Mouse (Mus musculus) ES-E14 (cell line): ENCODE measurements around the gene Pard3.

Experiments
- ZC3H11A ChIP-seq: IDR thresholded peaks from 2 replicates; pipeline ENCODE4 v1.6.1; 2012; ENCODE audit warnings: low read depth, mild to moderate bottlenecking, inconsistent platforms, low read length, borderline replicate concordance
- ZNF384 ChIP-seq: IDR thresholded peaks from 2 replicates; pipeline ENCODE4 v1.6.1; 2012; ENCODE audit warnings: low read depth, low read length, inconsistent platforms

GRCm38 (mm10) chr8:127439392-127440160 lies 375.9 kb downstream of the Pard3 start:
- TF ChIP-seq ZNF384 (no peak), ZC3H11A (no peak)
